Mouse (Mus musculus) cerebellum, adult 2 months (tissue): ENCODE results near the gene Bcl11b.

ENCODE experiments used
- CTCF ChIP-seq: fragments of 200-500 bp; IDR thresholded peaks from 2 replicates; pipeline ENCODE4 v1.5.1; 2011; ENCODE audit warnings: low read depth, mild to moderate bottlenecking, control low read depth, low read length, moderate library complexity, borderline replicate concordance; ENCODE audit not compliant: insufficient read depth
- POLR2A ChIP-seq: fragments of 200-500 bp; IDR thresholded peaks from 2 replicates; pipeline ENCODE4 v1.6.1; 2011; ENCODE audit warnings: low read length, control low read depth, borderline replicate concordance; ENCODE audit not compliant: insufficient read depth

- TF ChIP-seq POLR2A: no peak
- TF ChIP-seq CTCF: peak; percentile 24; the same call in 1 of the 2 replicates
Observed at GRCm38 (mm10) chr12:107976571-107977001, 26.8 kb downstream of the Bcl11b start.
